Mouse (Mus musculus) midbrain, embryonic 11.5 days (tissue): Measurements from ENCODE around the gene Srrt. TPM values are rescaled to one million over a fixed set of nuclear protein-coding genes. Genes with fewer than 3 reads are reported as not detected.

Experiments used
- ATAC-seq: fragments of 200-750 bp; cut with Nextera tagmentation; 2 replicates; pipeline ENCODE4 v1.8.0; 2017; ENCODE audit warnings: moderate TSS enrichment, moderate library complexity; ENCODE audit not compliant: low FRiP score
- DNase-seq: peaks from one replicate; pipeline ENCODE4 v3.0.0; 2015; ENCODE audit warnings: low spot score; ENCODE audit errors: missing footprints
- H3K27ac ChIP-seq: fragments of 300-500 bp; sonication (generic); 2 replicates; pipeline ENCODE4 v1.5.1; 2014; ENCODE audit warnings: low read depth, low read length
- H3K27me3 ChIP-seq: fragments of 300-500 bp; sonication (generic); 2 replicates; pipeline ENCODE4 v1.6.1; 2014; ENCODE audit warnings: mild to moderate bottlenecking, low read length, moderate library complexity, mixed read lengths; ENCODE audit not compliant: control insufficient read depth, insufficient read depth
- H3K36me3 ChIP-seq: fragments of 300-500 bp; sonication (generic); 2 replicates; pipeline ENCODE4 v1.6.1; 2014; ENCODE audit warnings: mild to moderate bottlenecking, low read length, moderate library complexity, mixed read lengths; ENCODE audit not compliant: control insufficient read depth, insufficient read depth
- H3K4me1 ChIP-seq: fragments of 300-500 bp; sonication (generic); 2 replicates; pipeline ENCODE4 v1.6.1; 2014; ENCODE audit warnings: low read length; ENCODE audit not compliant: control insufficient read depth, insufficient read depth
- H3K4me2 ChIP-seq: fragments of 300-500 bp; sonication (generic); 2 replicates; pipeline ENCODE4 v1.6.1; 2014; ENCODE audit warnings: mild to moderate bottlenecking, moderate library complexity
- H3K4me3 ChIP-seq: fragments of 300-500 bp; sonication (generic); 2 replicates; pipeline ENCODE4 v1.5.1; 2014; ENCODE audit warnings: low read depth, low read length
- H3K9ac ChIP-seq: fragments of 300-500 bp; sonication (generic); 2 replicates; pipeline ENCODE4 v1.6.1; 2014; ENCODE audit warnings: low read length
- H3K9me3 ChIP-seq: fragments of 300-500 bp; sonication (generic); 2 replicates; pipeline ENCODE4 v1.6.1; 2016; ENCODE audit warnings: low read length; ENCODE audit not compliant: control insufficient read depth
- WGBS: fragments of 180-500 bp; shearing (Covaris S2); extraction: QIAGEN DNeasy Blood & Tissue Kit; methylation state at CpG from one replicate; pipeline ENCODE4 v1.1.7; 2014; 5-methylcytosine and 5-hydroxymethylcytosine counted together
- polyA plus RNA-seq: library from polyadenylated mRNA; unstranded; fragments of >200 nt; fragmentation: Nextera tagmentation; extraction: Ambion mirVana; gene quantifications from 2 replicates; pipeline ENCODE4 v1.2.1, GENCODE M21; 2014

Gene Srrt
- polyA plus RNA-seq = 151 and 154 TPM in 2 replicates

DNA sequence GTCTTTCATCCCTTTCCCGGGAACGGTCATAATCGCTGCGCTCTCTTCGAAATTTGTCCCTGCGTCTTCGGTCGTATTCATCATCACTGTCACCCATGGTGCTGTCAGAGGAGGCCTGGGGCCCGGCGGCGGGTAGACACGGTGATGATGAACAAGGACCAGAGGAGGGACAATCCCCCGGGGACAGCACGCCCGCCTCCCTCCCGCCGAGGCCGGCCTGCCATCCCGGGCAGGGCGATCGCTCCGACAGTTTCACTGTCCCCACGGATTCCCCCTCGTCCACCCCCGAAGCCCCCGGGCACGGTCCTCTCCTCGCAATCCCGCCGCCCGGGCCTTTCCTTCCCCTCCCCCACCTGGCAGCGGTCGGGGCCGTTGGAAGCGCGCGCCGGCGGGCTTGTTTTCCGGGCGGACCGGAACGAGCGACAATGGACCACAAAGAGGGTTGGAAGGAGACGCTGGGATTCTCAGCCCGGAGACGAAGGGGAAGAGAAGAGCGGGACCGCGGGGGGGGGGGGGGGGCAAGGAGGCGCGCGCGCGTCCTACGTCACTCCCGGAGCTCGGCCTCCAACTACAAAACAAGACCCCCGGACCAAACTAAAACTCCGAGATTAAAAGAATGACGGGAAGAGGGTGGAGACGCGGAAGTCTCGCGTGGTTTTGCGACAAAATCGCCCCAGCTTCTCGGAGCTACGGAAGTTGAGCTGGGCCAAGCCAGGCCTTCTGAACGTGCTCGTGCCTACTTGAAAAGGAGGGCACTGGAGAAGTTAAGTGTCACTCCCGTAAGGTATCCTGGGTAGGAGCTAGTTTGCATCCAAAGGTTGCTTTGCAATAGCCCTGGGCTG lies at the start of gene Srrt:
Gene Srrt (minus strand): TSS at position 604 of the 842 bp plus-strand sequence.
- Histone ChIP-seq H3K4me2 (peak within 1 kb of the TSS; percentile 75), H3K9me3 (0 out of 2 replicates have a peak, but pooled peaks cover 2% of the 10 kb centered on the region), H3K27ac (peak within 1 kb of the TSS; percentile 95), H3K27me3 (no peaks in the 10 kb centered on the region), H3K36me3 (peaks cover 21% of the 10 kb centered on the region), H3K4me3 (peak within 1 kb of the TSS; percentile 74), H3K4me1 (peaks cover 21% of the 10 kb centered on the region), H3K9ac (peak within 1 kb of the TSS; percentile 94)
- under 1% methylated on average over 56 of the region's 72 CpGs for WGBS
- DNase-seq = peak; percentile 99
- ATAC-seq = peak; percentile 85

DNA sequence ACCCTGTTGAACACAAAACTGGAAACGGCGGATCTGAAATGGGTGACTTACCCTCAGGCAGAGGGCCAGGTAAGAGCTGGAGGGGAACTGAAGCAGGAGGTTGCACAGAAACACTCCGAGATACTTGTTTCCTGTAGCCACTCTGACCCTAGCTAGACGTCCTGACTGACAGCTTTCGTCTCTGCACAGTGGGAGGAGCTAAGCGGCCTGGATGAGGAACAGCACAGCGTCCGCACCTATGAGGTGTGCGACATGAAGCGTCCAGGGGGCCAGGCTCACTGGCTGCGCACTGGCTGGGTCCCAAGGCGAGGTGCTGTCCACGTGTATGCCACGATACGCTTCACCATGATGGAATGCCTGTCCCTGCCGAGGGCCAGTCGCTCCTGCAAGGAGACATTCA lies 46.6 kb upstream of the Srrt start:
- 87% methylated on average over 17 of the region's 17 CpGs for WGBS
- Histone ChIP-seq H3K9ac (no peak overlapping the region), H3K9me3 (no peaks in the 10 kb centered on the region), H3K27ac (no peak overlapping the region), H3K4me1 (peaks cover 22% of the 10 kb centered on the region), H3K36me3 (peaks cover 31% of the 10 kb centered on the region), H3K4me2 (no peak overlapping the region), H3K27me3 (no peaks in the 10 kb centered on the region), H3K4me3 (no peak overlapping the region)
- DNase-seq (no peak), ATAC-seq (no peak)

DNA sequence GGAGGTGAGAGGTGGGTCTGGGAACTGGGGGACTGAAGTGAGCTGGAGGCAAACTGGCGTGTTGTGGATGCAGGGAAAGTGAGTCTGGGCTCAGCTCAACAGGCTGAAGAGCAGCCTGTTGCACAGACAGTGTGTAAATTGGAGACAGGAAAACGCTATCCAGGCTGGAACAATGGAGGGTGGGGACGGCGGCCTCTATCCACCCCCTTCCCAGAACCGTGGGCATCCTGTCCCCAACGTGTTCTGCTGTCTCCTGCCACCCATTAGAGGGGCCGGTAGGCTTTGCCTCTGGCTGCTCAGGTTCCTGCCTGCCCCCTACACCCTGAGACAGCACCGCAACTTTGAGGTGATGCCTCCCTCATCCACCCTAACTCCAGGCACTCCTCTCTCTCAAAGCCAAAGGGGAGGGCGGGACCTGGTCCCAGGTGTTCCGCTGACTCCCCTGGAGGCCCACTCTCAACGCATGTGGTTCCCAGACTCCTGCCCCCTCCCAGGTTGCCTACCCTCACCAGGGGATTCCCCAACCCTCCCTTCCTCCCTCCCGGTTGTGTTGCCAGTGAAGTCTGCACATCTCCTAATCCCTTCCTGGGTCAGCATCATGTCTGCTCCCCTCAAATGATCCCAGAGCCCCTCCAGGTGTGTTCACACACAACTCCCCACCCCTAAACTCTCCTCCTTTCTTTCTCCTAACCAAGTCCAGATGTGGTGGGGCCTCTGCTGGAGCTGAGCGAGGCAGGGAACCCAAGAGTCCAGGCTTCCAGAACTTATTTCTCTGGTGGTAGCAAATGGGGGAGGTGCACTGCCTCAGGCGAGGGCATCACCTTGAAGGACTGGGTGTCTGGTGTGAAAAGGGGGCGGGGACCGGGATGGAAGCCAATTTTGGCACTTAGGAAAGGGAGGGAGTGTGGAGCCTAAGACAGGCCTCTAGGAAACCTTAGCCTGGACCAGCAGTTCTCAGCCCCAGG lies 44.8 kb upstream of the Srrt start:
- DNase-seq (no peak), ATAC-seq (no peak)
- Histone ChIP-seq H3K36me3 (peaks cover 22% of the 10 kb centered on the region), H3K9ac (peak overlapping the region; percentile 96), H3K9me3 (no peaks in the 10 kb centered on the region), H3K4me3 (peak overlapping the region; percentile 89), H3K4me2 (peak overlapping the region; percentile 90), H3K27ac (no peak overlapping the region), H3K27me3 (no peaks in the 10 kb centered on the region), H3K4me1 (peaks cover 35% of the 10 kb centered on the region)
- 21% methylated on average over 16 of the region's 16 CpGs for WGBS

DNA sequence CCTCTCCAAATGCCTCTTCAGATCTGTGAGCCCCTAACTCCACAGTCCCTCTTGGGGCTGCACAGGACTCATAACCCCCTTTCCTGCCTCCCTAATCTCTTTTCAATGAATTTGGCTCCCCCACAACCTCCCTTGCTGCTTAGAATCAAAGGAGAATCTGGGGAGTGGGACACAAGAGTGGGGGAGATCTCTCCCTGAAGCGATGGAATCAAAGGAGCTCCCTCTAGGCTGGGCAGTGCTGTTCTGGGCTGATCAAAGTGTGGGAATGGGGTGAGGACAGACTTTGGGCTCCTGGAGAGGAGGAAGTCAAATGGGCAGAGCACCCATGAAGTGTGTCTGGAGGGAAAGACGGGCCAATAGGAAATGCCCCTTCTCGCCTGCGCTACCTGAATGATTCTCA lies 43.9 kb upstream of the Srrt start:
- ATAC-seq (no peak), DNase-seq (peak; percentile 88)
- peaks cover 20% of the 10 kb centered on the region for H3K36me3 ChIP-seq
- peak overlapping the region; percentile 96 for H3K9ac ChIP-seq
- peak overlapping the region; percentile 90 for H3K4me2 ChIP-seq
- no peaks in the 10 kb centered on the region for H3K9me3 ChIP-seq
- WGBS = 12% methylated on average over 4 of the region's 4 CpGs
- H3K4me1 ChIP-seq = peaks cover 35% of the 10 kb centered on the region
- H3K4me3 ChIP-seq = peak overlapping the region; percentile 89
- H3K27ac ChIP-seq = no peak overlapping the region
- H3K27me3 ChIP-seq = no peaks in the 10 kb centered on the region

DNA sequence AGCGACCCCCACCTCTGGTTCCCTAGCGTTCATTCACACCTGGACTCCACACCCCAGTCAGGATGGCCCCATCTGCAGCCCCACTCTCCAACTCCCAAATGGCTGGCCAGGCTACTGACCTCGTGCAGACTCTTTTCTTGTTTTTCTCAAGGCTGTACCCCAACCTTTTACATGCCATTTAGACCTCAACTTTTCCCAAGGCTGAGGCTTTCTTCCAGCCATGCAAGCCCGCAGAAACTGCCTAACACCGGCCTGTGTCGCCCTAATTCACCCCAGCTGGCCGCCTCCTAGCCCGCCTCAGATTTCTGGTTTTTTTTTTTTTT lies 43.5 kb upstream of the Srrt start:
- Histone ChIP-seq H3K9ac (peak overlapping the region; percentile 96), H3K27me3 (no peaks in the 10 kb centered on the region), H3K36me3 (peaks cover 16% of the 10 kb centered on the region), H3K9me3 (no peaks in the 10 kb centered on the region), H3K4me3 (peak overlapping the region; percentile 89), H3K4me2 (peak overlapping the region; percentile 90), H3K4me1 (peaks cover 35% of the 10 kb centered on the region), H3K27ac (no peak overlapping the region; the same call in 1 of the 2 replicates)
- DNase-seq = peak; percentile 89
- WGBS = 0% methylated on average over 8 of the region's 8 CpGs
- no peak for ATAC-seq

DNA sequence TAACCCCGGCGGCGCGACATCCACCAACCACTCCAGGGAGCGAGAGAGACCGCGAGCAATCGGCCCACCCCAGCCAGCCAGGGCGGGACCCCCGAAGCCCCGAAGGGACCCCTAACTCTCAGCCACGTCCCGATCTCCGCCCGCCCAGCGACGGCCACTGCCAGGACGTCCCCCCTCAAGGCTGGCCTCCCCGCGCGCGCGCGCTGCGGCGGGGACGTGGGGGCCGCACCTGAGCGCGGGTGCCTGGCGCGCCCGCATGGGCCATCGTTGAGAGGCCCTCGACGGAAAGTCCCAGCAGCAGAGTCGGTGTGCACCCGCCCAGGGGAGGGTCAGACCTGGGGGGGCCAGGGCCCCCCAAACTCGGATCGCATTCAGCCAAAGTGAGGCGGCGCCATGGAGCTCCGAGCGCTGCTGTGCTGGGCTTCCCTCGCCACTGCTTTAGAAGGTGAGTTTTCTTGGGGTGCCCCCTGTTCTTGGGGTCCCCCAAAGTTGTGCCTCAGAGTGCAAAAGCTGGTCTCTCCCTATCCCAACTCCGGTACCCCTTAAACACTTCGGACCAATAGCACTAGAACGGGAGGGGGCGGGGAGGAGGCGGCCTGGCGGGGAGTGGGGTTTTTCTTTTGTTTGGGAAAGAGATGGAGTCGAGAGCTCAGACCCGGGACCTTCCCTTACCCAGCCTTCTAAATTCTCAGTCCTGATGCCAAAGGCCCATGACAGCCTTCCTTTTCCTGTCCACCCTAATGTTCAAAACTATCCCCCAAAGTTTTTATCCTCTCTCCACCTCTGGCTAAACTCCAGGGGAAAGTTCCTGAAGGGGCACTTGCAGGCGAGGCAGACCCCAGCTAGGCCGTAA lies 43.0 kb upstream of the Srrt start:
- Histone ChIP-seq H3K36me3 (peaks cover 11% of the 10 kb centered on the region), H3K27ac (peak overlapping the region; percentile 79), H3K9ac (peak overlapping the region; percentile 96), H3K27me3 (no peaks in the 10 kb centered on the region), H3K4me2 (peak overlapping the region; percentile 90), H3K4me3 (peak overlapping the region; percentile 89), H3K9me3 (no peaks in the 10 kb centered on the region), H3K4me1 (peaks cover 35% of the 10 kb centered on the region)
- under 1% methylated on average over 55 of the region's 55 CpGs for WGBS
- peak; percentile 94 for DNase-seq
- peak; percentile 65 for ATAC-seq

DNA sequence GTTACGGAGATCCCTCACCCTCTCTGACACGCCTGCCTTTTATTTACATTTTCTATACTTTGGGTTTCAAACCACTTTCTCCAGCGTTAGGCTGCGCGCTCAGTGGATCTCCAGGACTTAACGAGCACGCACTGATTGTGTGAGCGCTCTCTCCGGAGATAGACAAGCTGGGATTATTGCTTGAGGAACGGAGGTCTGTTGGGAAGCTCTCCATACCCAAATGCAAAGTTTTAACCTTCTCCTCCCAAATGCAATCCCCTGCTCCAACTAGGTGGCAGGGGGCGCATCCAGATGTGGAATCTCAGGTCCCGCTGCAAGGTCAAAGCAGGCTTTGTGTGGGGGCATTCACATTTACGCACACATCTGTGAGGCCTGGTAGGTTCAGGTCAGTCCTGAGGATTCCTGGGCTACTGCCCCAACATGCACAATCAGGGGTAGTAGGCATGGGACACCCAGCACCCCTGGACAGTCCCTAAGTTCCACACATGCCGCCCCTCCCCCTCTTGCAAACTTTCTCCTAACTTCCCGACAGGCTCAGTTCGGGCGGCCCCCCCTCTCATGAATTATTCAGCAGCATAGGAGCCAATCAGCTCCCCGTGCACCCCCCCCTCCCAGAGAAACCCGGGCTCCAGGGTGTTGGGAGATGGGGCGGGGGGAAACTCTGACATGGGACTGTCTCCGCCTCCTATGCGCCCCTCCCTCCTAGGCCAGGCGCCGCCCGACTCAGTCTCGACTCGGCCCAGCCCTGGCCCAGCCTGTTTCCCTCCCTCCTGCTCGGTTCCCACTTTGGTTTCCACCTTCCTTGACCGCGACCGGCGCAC lies 42.1 kb upstream of the Srrt start, which contains the start of gene Ephb4:
Gene Ephb4 (plus strand): TSS at position 726 of the 821 bp plus-strand sequence.
- DNase-seq = peak; percentile 98
- peak; percentile 94 for ATAC-seq
- no peaks in the 10 kb centered on the region for H3K9me3 ChIP-seq
- H3K27ac ChIP-seq = peak within 1 kb of the TSS; percentile 83
- H3K4me3 ChIP-seq = peak within 1 kb of the TSS; percentile 89
- no peaks in the 10 kb centered on the region for H3K27me3 ChIP-seq
- WGBS = under 1% methylated on average over 32 of the region's 32 CpGs
- H3K9ac ChIP-seq = peak within 1 kb of the TSS; percentile 96
- H3K36me3 ChIP-seq = peaks cover 9% of the 10 kb centered on the region
- peaks cover 37% of the 10 kb centered on the region for H3K4me1 ChIP-seq
- H3K4me2 ChIP-seq = peak within 1 kb of the TSS; percentile 90
